Mouse (Mus musculus) CH12.LX (cell line): ENCODE measurements at regions not wholly inside any gene's neighbourhood (a gene's known extent, or its start where the extent isn't known, plus 50 kb on each side); places are given as distances from the start of the nearest gene placed in this dataset.

Source experiments
- DNase-seq: peaks from one replicate; pipeline ENCODE4 v3.0.0-alpha.2; 2013; ENCODE audit errors: extremely low read depth
- H3K27ac ChIP-seq: 2 replicates; pipeline ENCODE4 v1.5.1; 2012; ENCODE audit warnings: low read depth, mild to moderate bottlenecking, control low read depth, moderate library complexity; ENCODE audit not compliant: insufficient read depth
- H3K27me3 ChIP-seq: replicated peaks from 2 replicates; pipeline ENCODE3; 2012; ENCODE audit warnings: inconsistent platforms
- H3K36me3 ChIP-seq, 2 experiments: replicated peaks in 1 of 2; 2 replicates each; pipeline versions ENCODE3 to v1.6.1; 2012; ENCODE audit warnings: inconsistent platforms in 1 of 2, low read length in 1 of 2, mild to moderate bottlenecking in 1 of 2, mixed read lengths in 1 of 2, moderate library complexity in 1 of 2; ENCODE audit not compliant: control insufficient read depth in 1 of 2, insufficient read depth in 1 of 2
- H3K4me1 ChIP-seq, 2 experiments: 2 replicates each; pipeline ENCODE4 v1.6.1; 2012; ENCODE audit warnings: inconsistent platforms in 1 of 2, moderate library complexity in 1 of 2; ENCODE audit not compliant: insufficient read depth in 2 of 2, control insufficient read depth in 1 of 2
- H3K4me2 ChIP-seq: 2 replicates; pipeline ENCODE4 v1.6.1; 2012; ENCODE audit warnings: low read depth, mild to moderate bottlenecking, control low read depth; ENCODE audit not compliant: poor library complexity, insufficient read depth, severe bottlenecking
- H3K4me3 ChIP-seq, 3 experiments: fragments of 150-350 bp in 1 of 3; sonication (generic) in 1 of 3; replicated peaks in 1 of 3; 2 replicates each; pipeline versions ENCODE3 to v1.5.1; 2011 to 2012; ENCODE audit warnings: low read depth in 2 of 3, low read length in 2 of 3, mild to moderate bottlenecking in 2 of 3, moderate library complexity in 2 of 3, control low read depth in 1 of 3, improper control_type of control experiment in 1 of 3, inconsistent platforms in 1 of 3, mixed read lengths in 1 of 3; ENCODE audit not compliant: poor library complexity in 1 of 3
- H3K79me2 ChIP-seq: replicated peaks from 2 replicates; pipeline ENCODE4 v1.6.1; 2012; ENCODE audit warnings: mild to moderate bottlenecking, moderate library complexity; ENCODE audit not compliant: control insufficient read depth, poor library complexity, insufficient read depth, severe bottlenecking; ENCODE audit errors: extremely low read depth
- H3K9ac ChIP-seq: 2 replicates; pipeline ENCODE4 v1.6.1; 2012; ENCODE audit warnings: low read depth, mild to moderate bottlenecking, control low read depth, moderate library complexity; ENCODE audit not compliant: insufficient read depth
- H3K9me3 ChIP-seq: replicated peaks from 2 replicates; pipeline ENCODE3; 2012; ENCODE audit warnings: low read length, inconsistent platforms, mixed read lengths
- CHD2 ChIP-seq: IDR thresholded peaks from 2 replicates; pipeline ENCODE4 v1.6.1; 2011; ENCODE audit warnings: low read length, improper control_type of control experiment
- E2F4 ChIP-seq: IDR thresholded peaks from 2 replicates; pipeline ENCODE4 v1.6.1; 2011; ENCODE audit warnings: low read depth, low read length, improper control_type of control experiment; ENCODE audit not compliant: insufficient replicate concordance
- EP300 ChIP-seq: IDR thresholded peaks from 2 replicates; pipeline ENCODE4 v1.6.1; 2011; ENCODE audit warnings: low read length, improper control_type of control experiment
- ETS1 ChIP-seq: conservative IDR thresholded peaks from 2 replicates; pipeline ENCODE4 v1.6.1; 2012; ENCODE audit warnings: low read depth, mild to moderate bottlenecking, inconsistent platforms, low read length, improper control_type of control experiment, moderate library complexity
- IRF4 ChIP-seq: IDR thresholded peaks from 2 replicates; pipeline ENCODE4 v1.6.1; 2014; ENCODE audit warnings: low read depth, mild to moderate bottlenecking, inconsistent platforms, low read length, improper control_type of control experiment
- JUN ChIP-seq: IDR thresholded peaks from 2 replicates; pipeline ENCODE4 v1.6.1; 2011; ENCODE audit warnings: low read depth, mild to moderate bottlenecking, low read length, improper control_type of control experiment, moderate library complexity; ENCODE audit not compliant: insufficient read depth
- JUND ChIP-seq: conservative IDR thresholded peaks from 2 replicates; pipeline ENCODE4 v1.6.1; 2011; ENCODE audit warnings: low read depth, low read length, improper control_type of control experiment
- MXI1 ChIP-seq: IDR thresholded peaks from 2 replicates; pipeline ENCODE4 v1.6.1; 2011; ENCODE audit warnings: mild to moderate bottlenecking, low read depth, low read length, improper control_type of control experiment
- NELFE ChIP-seq: IDR thresholded peaks from 2 replicates; pipeline ENCODE4 v1.6.1; 2011; ENCODE audit warnings: low read depth, low read length, improper control_type of control experiment
- NRF1 ChIP-seq: IDR thresholded peaks from 2 replicates; pipeline ENCODE4 v1.6.1; 2014; ENCODE audit warnings: low read depth, mild to moderate bottlenecking, inconsistent platforms, low read length, improper control_type of control experiment, moderate library complexity
- POLR2A ChIP-seq: IDR thresholded peaks from 2 replicates; pipeline ENCODE4 v1.6.1; 2011; ENCODE audit warnings: low read depth, mild to moderate bottlenecking, improper control_type of control experiment, low read length
- POLR2AphosphoS2 ChIP-seq: IDR thresholded peaks from 2 replicates; pipeline ENCODE4 v1.6.1; 2011; ENCODE audit warnings: low read depth, low read length, improper control_type of control experiment
- SIN3A ChIP-seq: IDR thresholded peaks from 2 replicates; pipeline ENCODE4 v1.6.1; 2012; ENCODE audit warnings: low read length, improper control_type of control experiment, inconsistent platforms
- TCF12 ChIP-seq: IDR thresholded peaks from 2 replicates; pipeline ENCODE4 v1.6.1; 2014; ENCODE audit warnings: low read depth, mild to moderate bottlenecking, inconsistent platforms, low read length, improper control_type of control experiment
- ZC3H11A ChIP-seq: IDR thresholded peaks from 2 replicates; pipeline ENCODE4 v1.6.1; 2012; ENCODE audit warnings: low read depth, mild to moderate bottlenecking, inconsistent platforms, low read length, improper control_type of control experiment
- ZMIZ1 ChIP-seq: IDR thresholded peaks from 2 replicates; pipeline ENCODE4 v1.6.1; 2012; ENCODE audit warnings: low read depth, mild to moderate bottlenecking, inconsistent platforms, low read length, improper control_type of control experiment
- dilution Hi-C: fragments of 300-500 bp; cut with MboI; formaldehyde crosslinking; loops from 2 replicates; pipeline ENCODE4 v1.14.3; 2020; ENCODE audit warnings: low sequenced_read_pairs; ENCODE audit not compliant: extremely low pct_unique_long_range_greater_than_20kb, extremely low pct_ligation_motif_present
- in situ Hi-C: fragments of 300-500 bp; cut with MboI; formaldehyde crosslinking; loops from 3 replicates; pipeline ENCODE4 v1.14.3; 2019; ENCODE audit warnings: low sequenced_read_pairs, low pct_ligation_motif_present, low pct_unique_long_range_greater_than_20kb, mixed read lengths

- Histone ChIP-seq H3K27ac (no peak overlapping the region), H3K4me3 (no peak overlapping the region), H3K79me2 (no peaks in the 10 kb centered on the region)
- TF ChIP-seq NELFE (no peak), MXI1 (no peak), POLR2AphosphoS2 (no peak), ZC3H11A (no peak), NRF1 (no peak), TCF12 (no peak), POLR2A (no peak), ETS1 (no peak), E2F4 (no peak), CHD2 (no peak)
- TF ChIP-seq, all 38 proteins: peak for 0
- H3K9ac ChIP-seq: no peak overlapping the region
- dilution Hi-C loops (no loop called here), in situ Hi-C loops (no loop called here)
- H3K4me2 ChIP-seq: no peak overlapping the region
- no peaks in the 10 kb centered on the region for H3K36me3 ChIP-seq
- no peak for DNase-seq
- no peaks in the 10 kb centered on the region for H3K9me3 ChIP-seq
- H3K27me3 ChIP-seq: no peaks in the 10 kb centered on the region
- H3K4me1 ChIP-seq: no peaks in the 10 kb centered on the region
Measured at GRCm38 (mm10) chr8:53958548-53958947, 118.9 kb upstream of the Vegfc start.

- Histone ChIP-seq H3K79me2 (no peaks in the 10 kb centered on the region), H3K9ac (no peak overlapping the region), H3K27me3 (no peaks in the 10 kb centered on the region), H3K36me3 (no peaks in the 10 kb centered on the region), H3K4me2 (no peak overlapping the region), H3K4me1 (no peaks in the 10 kb centered on the region), H3K27ac (no peak overlapping the region), H3K4me3 (no peak overlapping the region), H3K9me3 (no peaks in the 10 kb centered on the region)
- in situ Hi-C loops: no loop called here
- dilution Hi-C loops: no loop called here
- TF ChIP-seq IRF4: no peak
- TF ChIP-seq EP300: no peak
- TF ChIP-seq JUN: no peak
- TF ChIP-seq CHD2: no peak
- TF ChIP-seq NELFE: no peak
- TF ChIP-seq SIN3A: no peak
- TF ChIP-seq ZMIZ1: no peak
- TF ChIP-seq NRF1: no peak
- TF ChIP-seq JUND: no peak
- TF ChIP-seq MXI1: no peak
- DNase-seq: no peak
Measured at GRCm38 (mm10) chr8:53962993-53963392, 114.4 kb upstream of the Vegfc start.
